In the genomic region with DNA sequence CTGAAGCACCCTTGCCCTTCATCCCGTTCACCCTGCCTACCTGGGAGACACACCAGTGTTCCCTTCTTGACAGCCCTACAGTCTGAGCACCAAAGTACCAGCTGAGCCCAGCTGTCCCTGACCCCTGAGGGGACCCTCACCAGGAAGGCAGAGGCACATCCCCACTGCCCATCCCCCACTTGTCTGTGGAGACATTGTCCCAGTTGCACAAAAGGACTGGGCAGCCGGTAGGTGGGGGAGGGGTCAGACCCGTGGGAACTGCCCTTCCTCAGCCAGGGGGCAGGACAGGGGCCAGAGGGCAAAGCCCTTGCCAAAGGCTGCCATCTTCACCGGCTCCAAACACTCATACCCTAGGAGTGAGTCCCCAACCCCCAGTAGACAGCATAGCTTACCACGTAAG, we compare ENCODE assay signal across 16 mouse cellular contexts. TPM values are rescaled to one million over a fixed set of nuclear protein-coding genes. Genes with fewer than 3 reads are reported as not detected.
DNase-seq lines count a peak whose midpoint lies in the region; ATAC-seq lines count a peak whose summit lies in the region.
"Had no signal": no experiment of that assay in that cellular context is flagged by ENCODE, and none has a peak within 500 bp of the region (broad histone marks: within the 10 kb centered on the region; RNA-seq: fewer than 3 reads in every experiment).

No protein-coding gene starts in this region.

- no peak overlapping the region for H3K9ac ChIP-seq in midbrain, embryonic 14.5 days (replicated peaks; ENCODE audit: low read length)
- H3K9ac ChIP-seq: kidney, embryonic 15.5 days; liver, embryonic 15.5 days had no signal

- DNase-seq in heart, adult 11 months: peak; percentile 92
- DNase-seq in heart, postnatal 36 days: no peak
- DNase-seq in midbrain, embryonic 10.5 days (ENCODE audit: low spot score): peak; percentile 87
- no peak for DNase-seq in midbrain, embryonic 14.5 days
- no peak for DNase-seq in limb, embryonic 10.5 days (ENCODE audit: low spot score)
- no peak for DNase-seq in right cerebral cortex, postnatal 14 days
- DNase-seq in layer of hippocampus, postnatal 14 days (ENCODE audit: low spot score in 2 of 2): no peak
- DNase-seq in right cerebral cortex, postnatal 36 days (ENCODE audit: low spot score in 2 of 2): no peak
- DNase-seq: adrenal gland, postnatal 10 days; layer of hippocampus, adult 9-11 months; thymus, adult 2 months had no signal

- ATAC-seq in midbrain, embryonic 14.5 days (ENCODE audit: low FRiP score, low TSS enrichment): no peak

- peak overlapping the region; percentile 34 for H3K4me3 ChIP-seq in midbrain, embryonic 10.5 days
- no peak overlapping the region for H3K4me3 ChIP-seq in midbrain, embryonic 14.5 days (replicated peaks; ENCODE audit: low read depth, low read length)
- no peak overlapping the region for H3K4me3 ChIP-seq in limb, embryonic 10.5 days
- H3K4me3 ChIP-seq: kidney, embryonic 15.5 days; liver, embryonic 15.5 days had no signal

- no peaks in the 10 kb centered on the region for H3K36me3 ChIP-seq in midbrain, embryonic 10.5 days
- no peaks in the 10 kb centered on the region for H3K36me3 ChIP-seq in midbrain, embryonic 14.5 days (ENCODE audit: control insufficient read depth, insufficient read depth, low read length)
- no peaks in the 10 kb centered on the region for H3K36me3 ChIP-seq in limb, embryonic 10.5 days
- H3K36me3 ChIP-seq: kidney, embryonic 15.5 days; liver, embryonic 15.5 days had no signal

- intact Hi-C loops in heart, postnatal 36 days (cut with DNase I): no loop called here

- H3K4me1 ChIP-seq in midbrain, embryonic 10.5 days: peaks cover 94% of the 10 kb centered on the region
- H3K4me1 ChIP-seq in midbrain, embryonic 14.5 days (ENCODE audit: control insufficient read depth, insufficient read depth, low read length): peaks cover 22% of the 10 kb centered on the region
- H3K4me1 ChIP-seq in limb, embryonic 10.5 days: peaks cover 38% of the 10 kb centered on the region

- H3K4me2 ChIP-seq in midbrain, embryonic 14.5 days (ENCODE audit: low read length): no peak overlapping the region
- H3K4me2 ChIP-seq: kidney, embryonic 15.5 days; liver, embryonic 15.5 days had no signal

- WGBS in midbrain, embryonic 10.5 days: 17% methylated on average over 5 of the region's 5 CpGs
- WGBS in midbrain, embryonic 14.5 days: 8% methylated on average over 5 of the region's 5 CpGs
- WGBS in limb, embryonic 10.5 days: 23% methylated on average over 5 of the region's 5 CpGs

- H3K27me3 ChIP-seq in midbrain, embryonic 10.5 days (ENCODE audit: low read depth, poor library complexity, severe bottlenecking): peaks cover 3% of the 10 kb centered on the region; the same call in 1 of the 2 replicates
- H3K27me3 ChIP-seq in midbrain, embryonic 14.5 days (ENCODE audit: control insufficient read depth, insufficient read depth, low read length): no peaks in the 10 kb centered on the region
- peaks cover 7% of the 10 kb centered on the region for H3K27me3 ChIP-seq in limb, embryonic 10.5 days (ENCODE audit: low read depth, poor library complexity, severe bottlenecking)
- H3K27me3 ChIP-seq: kidney, embryonic 15.5 days; liver, embryonic 15.5 days had no signal

- H3K9me3 ChIP-seq in midbrain, embryonic 10.5 days (replicated peaks): no peaks in the 10 kb centered on the region
- no peaks in the 10 kb centered on the region for H3K9me3 ChIP-seq in midbrain, embryonic 14.5 days (ENCODE audit: control insufficient read depth, low read length)
- no peaks in the 10 kb centered on the region for H3K9me3 ChIP-seq in limb, embryonic 10.5 days (replicated peaks)
- H3K9me3 ChIP-seq: kidney, embryonic 15.5 days; liver, embryonic 15.5 days had no signal

- H3K27ac ChIP-seq in midbrain, embryonic 10.5 days (replicated peaks): peak overlapping the region; percentile 98
- H3K27ac ChIP-seq in midbrain, embryonic 14.5 days (replicated peaks; ENCODE audit: low read depth, low read length): no peak overlapping the region
- peak overlapping the region; percentile 10; the same call in 1 of the 2 replicates for H3K27ac ChIP-seq in limb, embryonic 10.5 days
- H3K27ac ChIP-seq: liver, embryonic 15.5 days had no signal

RNA-seq across cellular contexts. Expression of a gene that starts 10.8 kb away (rescaled TPM):
- total RNA-seq in heart, postnatal 36 days (2021): 10 to 100 TPM in 1 of 2 experiments, 1 to 10 TPM in 1; 9.7 to 12.0 TPM
- 65.8 and 74.1 TPM in 2 replicates for polyA plus RNA-seq in midbrain, embryonic 10.5 days (2016; fragmentation: Nextera tagmentation; extraction: Ambion mirVana)
- 13.0 and 20.8 TPM in 2 replicates for polyA plus RNA-seq in midbrain, embryonic 14.5 days (2014; fragmentation: Nextera tagmentation; extraction: Ambion mirVana)
- polyA plus RNA-seq in limb, embryonic 10.5 days (2016; fragmentation: Nextera tagmentation; extraction: Ambion mirVana): 7.9 and 10.3 TPM in 2 replicates
- total RNA-seq in layer of hippocampus, postnatal 14 days (2021): 10 to 100 TPM; 38.1 to 49.8 TPM

RNA-seq across cellular contexts. Expression of a gene that starts 26.9 kb away (rescaled TPM):
- 1 to 10 TPM; 4.0 to 5.2 TPM for total RNA-seq in heart, postnatal 36 days (2021)
- polyA plus RNA-seq in midbrain, embryonic 10.5 days (2016; fragmentation: Nextera tagmentation; extraction: Ambion mirVana): 1.3 and 1.9 TPM in 2 replicates
- 0.66 and 1.1 TPM in 2 replicates for polyA plus RNA-seq in midbrain, embryonic 14.5 days (2014; fragmentation: Nextera tagmentation; extraction: Ambion mirVana)
- polyA plus RNA-seq in limb, embryonic 10.5 days (2016; fragmentation: Nextera tagmentation; extraction: Ambion mirVana): 3.2 TPM in 2 replicates
- total RNA-seq in layer of hippocampus, postnatal 14 days (2021): 1 to 10 TPM; 1.7 to 2.0 TPM

RNA-seq across cellular contexts. Expression of a gene that starts 41.5 kb away (rescaled TPM):
- total RNA-seq in heart, postnatal 36 days (2021): 10 to 100 TPM; 38.7 to 39.9 TPM
- polyA plus RNA-seq in midbrain, embryonic 10.5 days (2016; fragmentation: Nextera tagmentation; extraction: Ambion mirVana): 131 and 140 TPM in 2 replicates
- polyA plus RNA-seq in midbrain, embryonic 14.5 days (2014; fragmentation: Nextera tagmentation; extraction: Ambion mirVana): 82.6 and 98.7 TPM in 2 replicates
- polyA plus RNA-seq in limb, embryonic 10.5 days (2016; fragmentation: Nextera tagmentation; extraction: Ambion mirVana): 129 and 137 TPM in 2 replicates
- 10 to 100 TPM; 50.7 to 51.7 TPM for total RNA-seq in layer of hippocampus, postnatal 14 days (2021)

RNA-seq across cellular contexts. Expression of a gene that starts 44.7 kb away (rescaled TPM):
- not detected for total RNA-seq in heart, postnatal 36 days (2021)
- not detected in 2 replicates for polyA plus RNA-seq in midbrain, embryonic 10.5 days (2016; fragmentation: Nextera tagmentation; extraction: Ambion mirVana)
- polyA plus RNA-seq in midbrain, embryonic 14.5 days (2014; fragmentation: Nextera tagmentation; extraction: Ambion mirVana): 0.16 TPM in 1 of 2 replicates, not detected in the other
- 0.14 TPM in 1 of 2 replicates, not detected in the other for polyA plus RNA-seq in limb, embryonic 10.5 days (2016; fragmentation: Nextera tagmentation; extraction: Ambion mirVana)
- not detected for total RNA-seq in layer of hippocampus, postnatal 14 days (2021)
- total RNA-seq: adrenal gland, postnatal 10 days; hematopoietic stem cell, adult 5-6 weeks had no signal
- polyA plus RNA-seq: cortical plate, adult 2 months; liver, embryonic 15.5 days had no signal

RNA-seq across cellular contexts. Expression of a gene that starts 48.8 kb away (rescaled TPM):
- total RNA-seq in heart, postnatal 36 days (2021): not detected
- 0.62 TPM in 1 of 2 replicates, not detected in the other for polyA plus RNA-seq in midbrain, embryonic 10.5 days (2016; fragmentation: Nextera tagmentation; extraction: Ambion mirVana)
- polyA plus RNA-seq in midbrain, embryonic 14.5 days (2014; fragmentation: Nextera tagmentation; extraction: Ambion mirVana): not detected in 2 replicates
- 1.0 TPM in 1 of 2 replicates, not detected in the other for polyA plus RNA-seq in limb, embryonic 10.5 days (2016; fragmentation: Nextera tagmentation; extraction: Ambion mirVana)
- not detected for total RNA-seq in layer of hippocampus, postnatal 14 days (2021)
- total RNA-seq: adrenal gland, postnatal 10 days; hematopoietic stem cell, adult 5-6 weeks; left cerebral cortex, postnatal 36 days had no signal

Comparison
In these comparisons a context has a peak if more than half of its experiments do, and no peak if none do; other contexts are left out.
1. DNase-seq: peak in heart, adult 11 months (single experiment) and midbrain, embryonic 10.5 days (single experiment); none in heart, postnatal 36 days (0 of 2), midbrain, embryonic 14.5 days (single experiment), limb, embryonic 10.5 days (single experiment), right cerebral cortex, postnatal 14 days (single experiment), layer of hippocampus, postnatal 14 days (0 of 2) and right cerebral cortex, postnatal 36 days (0 of 2).